Mouse (Mus musculus) cortical plate, adult 2 months (tissue): ENCODE results near the gene Nfib.

Experiments
- CTCF ChIP-seq: fragments of 200-500 bp; IDR thresholded peaks from 2 replicates; pipeline ENCODE4 v1.5.1; 2011; ENCODE audit warnings: mild to moderate bottlenecking, control low read depth, low read length; ENCODE audit not compliant: insufficient read depth; ENCODE audit errors: extremely low read depth
- POLR2A ChIP-seq: fragments of 200-500 bp; IDR thresholded peaks from 2 replicates; pipeline ENCODE4 v1.6.1; 2011; ENCODE audit warnings: mild to moderate bottlenecking, low read length, control low read depth; ENCODE audit not compliant: insufficient read depth; ENCODE audit errors: extremely low read depth

DNA sequence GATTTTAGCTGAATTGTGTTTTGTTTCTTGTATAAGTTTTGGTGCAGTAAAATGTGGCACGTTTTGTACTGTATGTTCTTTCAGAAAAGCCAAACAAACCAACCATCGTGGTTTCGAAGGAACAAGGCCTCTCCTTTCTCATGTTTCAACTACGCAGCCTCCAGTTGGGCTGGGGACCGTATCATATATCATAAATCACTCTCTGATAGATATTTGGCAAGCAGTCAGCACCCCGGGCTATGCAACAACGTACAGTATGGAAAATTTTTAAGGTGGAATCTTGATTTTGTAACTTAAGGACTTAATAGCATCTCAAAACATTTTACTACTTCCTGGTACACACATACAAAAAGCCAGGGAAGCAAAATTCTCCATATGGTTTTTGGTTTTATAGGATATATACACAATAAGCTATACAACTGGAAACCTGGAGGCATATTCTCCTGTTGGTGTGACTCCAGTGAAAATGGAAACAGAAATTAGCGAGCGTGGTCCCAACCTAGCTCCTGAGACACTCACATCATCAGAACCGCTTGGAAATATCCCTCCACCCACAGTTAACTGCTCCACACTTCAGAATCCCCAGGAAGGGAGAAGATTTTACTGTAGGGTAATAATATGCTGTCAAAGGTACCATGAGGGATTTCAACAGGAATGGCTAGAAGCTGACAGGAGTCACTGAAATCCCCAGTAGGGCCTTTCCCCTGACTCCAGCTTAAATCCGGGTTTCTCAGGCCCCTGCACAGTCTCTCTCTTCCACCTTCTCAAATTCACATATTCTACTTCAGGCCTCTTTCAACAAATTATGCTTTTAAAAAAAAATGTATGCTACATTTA lies 455.8 kb downstream of the Nfib start:
- TF ChIP-seq CTCF, result no peak
- TF ChIP-seq POLR2A, result no peak
